Mouse (Mus musculus) midbrain, embryonic 14.5 days (tissue): ENCODE results near the gene Tmtc1. TPM values are rescaled to one million over a fixed set of nuclear protein-coding genes. Genes with fewer than 3 reads are reported as not detected.

ENCODE experiments used
- ATAC-seq: fragments of 200-750 bp; cut with Nextera tagmentation; 2 replicates; pipeline ENCODE4 v1.8.0; 2017; ENCODE audit warnings: moderate number of reproducible peaks, moderate library complexity; ENCODE audit not compliant: low FRiP score, low TSS enrichment
- DNase-seq: peaks from one replicate; pipeline ENCODE4 v3.0.0-alpha.2; 2015
- H3K27ac ChIP-seq: fragments of 300-500 bp; sonication (generic); replicated peaks from 2 replicates; pipeline ENCODE4 v1.5.1; 2014; ENCODE audit warnings: mild to moderate bottlenecking, low read depth, low read length, moderate library complexity
- H3K27me3 ChIP-seq: fragments of 300-500 bp; sonication (generic); 2 replicates; pipeline ENCODE4 v1.6.1; 2014; ENCODE audit warnings: low read length, control low read depth, mixed read lengths; ENCODE audit not compliant: control insufficient read depth, insufficient read depth
- H3K36me3 ChIP-seq: fragments of 300-500 bp; sonication (generic); 2 replicates; pipeline ENCODE4 v1.6.1; 2014; ENCODE audit warnings: low read length, control low read depth; ENCODE audit not compliant: control insufficient read depth, insufficient read depth
- H3K4me1 ChIP-seq: fragments of 300-500 bp; sonication (generic); 2 replicates; pipeline ENCODE4 v1.6.1; 2014; ENCODE audit warnings: mild to moderate bottlenecking, antibody characterized with exemption, low read length, control low read depth; ENCODE audit not compliant: control insufficient read depth, insufficient read depth
- H3K4me2 ChIP-seq: fragments of 300-500 bp; sonication (generic); 2 replicates; pipeline ENCODE4 v1.6.1; 2014; ENCODE audit warnings: mild to moderate bottlenecking, low read length, moderate library complexity
- H3K4me3 ChIP-seq: fragments of 300-500 bp; sonication (generic); replicated peaks from 2 replicates; pipeline ENCODE4 v1.5.1; 2014; ENCODE audit warnings: low read depth, low read length
- H3K9ac ChIP-seq: fragments of 300-500 bp; sonication (generic); replicated peaks from 2 replicates; pipeline ENCODE4 v1.6.1; 2014; ENCODE audit warnings: mild to moderate bottlenecking, low read length, moderate library complexity
- H3K9me3 ChIP-seq: fragments of 300-500 bp; sonication (generic); 2 replicates; pipeline ENCODE4 v1.6.1; 2016; ENCODE audit warnings: low read length, control low read depth, mixed read lengths; ENCODE audit not compliant: control insufficient read depth
- WGBS: fragments of 180-500 bp; shearing (Covaris S2); extraction: QIAGEN DNeasy Blood & Tissue Kit; methylation state at CpG from one replicate; pipeline ENCODE4 v1.1.7; 2014; 5-methylcytosine and 5-hydroxymethylcytosine counted together
- polyA plus RNA-seq: library from polyadenylated mRNA; unstranded; fragments of >200 nt; fragmentation: Nextera tagmentation; extraction: Ambion mirVana; gene quantifications from 2 replicates; pipeline ENCODE4 v1.2.1, GENCODE M21; 2014

Tmtc1 gene
- polyA plus RNA-seq, 1 experiment from 2014 or later = 3.1 TPM

DNA sequence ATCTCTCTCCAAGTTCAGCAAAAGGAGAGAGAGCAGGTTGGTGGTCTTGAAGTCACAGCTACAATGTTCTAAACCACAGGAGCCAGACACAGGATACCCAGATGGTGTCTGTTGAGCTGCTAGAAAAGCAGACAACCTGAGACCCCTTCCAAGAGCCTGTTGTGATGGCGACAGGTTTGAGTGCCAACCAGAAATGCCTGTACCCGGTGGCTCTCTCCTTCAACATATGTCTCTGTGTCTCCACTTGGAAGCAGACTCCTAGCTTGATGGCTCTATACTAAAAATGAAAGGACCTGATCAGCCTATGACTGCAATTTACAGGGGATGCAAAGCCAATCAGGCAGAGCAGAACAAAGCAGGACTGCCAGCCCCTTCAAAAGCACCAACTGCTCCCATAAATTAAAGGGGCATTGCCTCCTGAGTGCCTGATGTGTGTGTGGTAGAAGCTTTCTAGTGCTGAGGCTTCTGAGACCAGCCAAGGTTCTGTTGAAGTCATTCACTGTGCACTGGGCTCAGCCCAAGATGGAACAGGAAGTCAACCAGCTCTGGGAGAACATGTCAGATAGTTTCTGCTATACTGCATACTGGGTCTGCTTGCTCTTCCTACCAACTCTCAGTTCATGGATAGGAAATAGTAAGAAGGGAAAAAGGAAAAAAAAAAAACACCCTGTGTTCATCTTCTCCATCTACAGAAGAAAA, 37.2 kb downstream of the Tmtc1 start:
- no peak overlapping the region for H3K4me2 ChIP-seq
- H3K27ac ChIP-seq = no peak overlapping the region
- no peaks in the 10 kb centered on the region for H3K4me1 ChIP-seq
- 90% methylated on average over 2 of the region's 2 CpGs for WGBS
- DNase-seq (no peak), ATAC-seq (no peak)
- no peaks in the 10 kb centered on the region for H3K27me3 ChIP-seq
- H3K36me3 ChIP-seq = no peaks in the 10 kb centered on the region
- no peak overlapping the region for H3K9ac ChIP-seq
- no peak overlapping the region for H3K4me3 ChIP-seq
- no peaks in the 10 kb centered on the region for H3K9me3 ChIP-seq

DNA sequence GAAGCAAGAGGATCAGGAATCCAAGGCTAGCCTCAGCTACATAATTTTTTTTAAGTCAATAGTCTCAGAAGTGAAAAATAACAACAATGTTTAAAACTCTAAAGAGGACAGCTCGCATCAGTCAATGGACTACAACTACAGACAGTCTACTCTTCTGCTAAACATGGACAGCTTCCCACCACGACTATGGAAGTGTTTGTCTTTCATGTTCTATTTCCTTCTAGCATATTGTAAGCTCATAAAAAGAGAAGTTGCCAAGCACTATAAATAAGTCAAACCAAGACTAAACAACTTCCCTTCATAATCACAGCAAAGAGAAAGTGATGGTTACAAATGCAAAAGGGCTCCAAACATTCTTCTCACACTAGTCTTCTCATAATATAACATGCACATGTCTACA, 38.6 kb downstream of the Tmtc1 start:
- H3K27me3 ChIP-seq = no peaks in the 10 kb centered on the region
- 88% methylated on average over 2 of the region's 2 CpGs for WGBS
- no peak for ATAC-seq

DNA sequence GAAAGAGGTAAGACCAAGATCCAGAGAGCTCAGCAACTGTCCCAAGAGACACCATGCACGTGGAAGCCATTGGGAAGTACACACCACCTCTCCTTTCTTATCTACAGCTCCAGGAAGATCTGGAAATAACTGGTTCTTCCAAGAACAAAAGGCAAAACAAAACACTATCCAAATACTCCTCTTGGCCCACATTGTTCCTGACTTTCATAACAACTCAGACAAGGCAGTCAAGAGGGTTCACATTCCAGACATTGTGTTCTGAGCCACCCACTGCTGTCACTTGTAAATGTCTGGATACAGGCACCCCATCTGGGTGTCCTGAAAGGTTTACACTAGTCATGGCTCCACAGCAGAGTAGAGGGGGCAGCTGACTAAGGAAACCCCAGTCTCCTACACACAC, 39.7 kb downstream of the Tmtc1 start:
- Histone ChIP-seq H3K4me3 (no peak overlapping the region), H3K9ac (no peak overlapping the region), H3K36me3 (no peaks in the 10 kb centered on the region), H3K27me3 (no peaks in the 10 kb centered on the region), H3K9me3 (no peaks in the 10 kb centered on the region), H3K4me1 (no peaks in the 10 kb centered on the region), H3K27ac (no peak overlapping the region), H3K4me2 (no peak overlapping the region)
- 48% methylated on average over 1 of the region's 1 CpGs for WGBS
- DNase-seq (no peak), ATAC-seq (no peak)

More for the DNA sequence above, 38.6 kb downstream of the Tmtc1 start:
- H3K9ac ChIP-seq = no peak overlapping the region
- DNase-seq = no peak
- H3K36me3 ChIP-seq = no peaks in the 10 kb centered on the region
- H3K4me2 ChIP-seq = no peak overlapping the region
- no peak overlapping the region for H3K4me3 ChIP-seq
- no peaks in the 10 kb centered on the region for H3K4me1 ChIP-seq
- H3K27ac ChIP-seq = no peak overlapping the region
- H3K9me3 ChIP-seq = no peaks in the 10 kb centered on the region

DNA sequence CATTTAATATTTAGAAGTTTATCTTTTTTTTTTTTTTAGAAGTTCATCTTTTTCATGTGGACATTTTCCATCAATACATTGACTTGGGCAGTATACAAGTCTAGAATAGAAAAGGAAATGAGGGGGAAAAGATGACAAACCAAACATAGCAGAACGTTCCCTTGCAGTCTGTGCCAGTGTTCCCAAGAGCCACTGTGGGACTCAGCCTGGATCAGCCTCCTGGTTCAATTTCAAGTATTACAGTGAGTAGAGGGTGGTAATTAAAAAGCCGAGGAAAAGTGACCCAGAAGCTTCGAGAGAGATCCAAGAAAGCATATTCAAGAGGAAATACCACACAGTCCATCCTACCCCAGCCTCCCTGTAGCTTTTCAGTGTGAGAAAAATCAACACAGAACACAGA, 40.4 kb downstream of the Tmtc1 start:
- H3K4me2 ChIP-seq = no peak overlapping the region
- no peak overlapping the region for H3K9ac ChIP-seq
- H3K9me3 ChIP-seq = no peaks in the 10 kb centered on the region
- no peak overlapping the region for H3K4me3 ChIP-seq
- no peaks in the 10 kb centered on the region for H3K36me3 ChIP-seq
- ATAC-seq (no peak), DNase-seq (no peak)
- H3K27ac ChIP-seq = no peak overlapping the region
- no peaks in the 10 kb centered on the region for H3K27me3 ChIP-seq
- no peaks in the 10 kb centered on the region for H3K4me1 ChIP-seq
- WGBS = 79% methylated on average over 3 of the region's 3 CpGs

DNA sequence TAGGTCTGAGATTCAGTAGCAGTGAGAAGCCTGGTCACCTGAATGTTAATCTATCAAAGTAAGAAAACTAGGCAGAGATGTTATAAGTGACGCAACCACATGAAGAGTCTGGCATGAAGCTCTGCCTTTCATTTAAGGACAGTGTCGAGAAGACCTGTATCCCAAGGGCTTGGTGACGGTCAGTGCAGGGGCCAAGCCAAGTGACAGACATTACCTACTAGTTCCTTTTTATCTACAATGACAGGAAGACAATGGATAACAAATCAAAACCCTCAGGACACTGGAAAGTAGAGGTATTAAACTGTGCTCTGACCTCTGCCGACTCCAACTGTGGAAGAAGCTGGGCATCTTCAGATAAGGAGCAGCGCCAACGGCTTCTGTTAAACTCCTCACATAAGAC, 43.2 kb downstream of the Tmtc1 start:
- ATAC-seq = no peak
- no peak overlapping the region for H3K4me2 ChIP-seq

DNA sequence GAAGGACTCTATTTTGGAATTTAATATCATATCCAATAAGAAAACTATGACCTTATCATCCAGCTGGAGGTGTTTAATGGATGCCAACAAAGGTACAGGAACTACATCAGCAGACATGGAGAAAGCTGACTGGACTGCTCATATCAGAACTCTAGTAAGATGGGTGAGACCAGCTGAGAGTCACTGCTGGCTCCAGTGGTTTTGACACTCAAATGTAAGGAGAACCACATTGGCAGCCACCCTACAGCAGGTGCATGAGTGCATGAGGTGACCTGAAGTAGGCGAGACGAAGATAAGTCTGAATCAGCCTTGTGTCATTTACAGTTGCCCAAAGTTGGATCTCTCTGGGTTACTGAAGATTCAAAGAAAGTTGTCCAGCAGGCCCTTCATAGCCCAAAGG, 44.6 kb downstream of the Tmtc1 start:
- WGBS = 100% methylated on average over 2 of the region's 2 CpGs
- ATAC-seq = no peak

More for the DNA sequence above, 43.2 kb downstream of the Tmtc1 start:
- Histone ChIP-seq H3K27ac (no peak overlapping the region), H3K9me3 (no peaks in the 10 kb centered on the region), H3K9ac (no peak overlapping the region), H3K36me3 (no peaks in the 10 kb centered on the region), H3K27me3 (no peaks in the 10 kb centered on the region), H3K4me3 (no peak overlapping the region), H3K4me1 (no peaks in the 10 kb centered on the region)
- WGBS = 91% methylated on average over 6 of the region's 6 CpGs
- DNase-seq = no peak

DNA sequence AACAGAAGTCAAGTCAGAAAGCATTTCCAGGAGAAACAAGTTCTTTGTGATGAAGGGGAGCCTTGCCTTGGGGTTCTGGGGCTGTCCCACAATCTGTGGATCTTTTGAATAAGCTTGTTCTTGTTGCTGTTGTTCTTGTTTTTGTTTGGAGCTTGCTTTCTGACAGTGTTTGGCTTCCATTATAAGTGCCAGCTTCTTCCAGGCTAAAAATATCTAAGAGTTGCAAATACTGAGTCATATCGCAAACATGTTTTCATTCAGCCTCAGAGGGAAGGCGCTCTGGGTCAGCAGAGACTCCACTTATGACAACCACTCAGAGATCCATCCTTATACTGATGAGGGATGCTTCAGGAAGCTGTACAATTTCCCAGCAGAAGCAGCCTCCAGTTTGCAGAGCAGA, 45.3 kb downstream of the Tmtc1 start:
- no peaks in the 10 kb centered on the region for H3K9me3 ChIP-seq
- no peak for DNase-seq
- H3K4me3 ChIP-seq = no peak overlapping the region
- H3K27me3 ChIP-seq = no peaks in the 10 kb centered on the region
- no peak overlapping the region for H3K9ac ChIP-seq
- 97% methylated on average over 2 of the region's 2 CpGs for WGBS
- ATAC-seq = no peak
- no peaks in the 10 kb centered on the region for H3K36me3 ChIP-seq
- H3K4me2 ChIP-seq = no peak overlapping the region
- no peaks in the 10 kb centered on the region for H3K4me1 ChIP-seq
- H3K27ac ChIP-seq = no peak overlapping the region

More for the DNA sequence above, 44.6 kb downstream of the Tmtc1 start:
- Histone ChIP-seq H3K4me2 (no peak overlapping the region), H3K27me3 (no peaks in the 10 kb centered on the region), H3K9ac (no peak overlapping the region), H3K4me1 (no peaks in the 10 kb centered on the region), H3K36me3 (no peaks in the 10 kb centered on the region), H3K9me3 (no peaks in the 10 kb centered on the region), H3K27ac (no peak overlapping the region), H3K4me3 (no peak overlapping the region)
- no peak for DNase-seq

DNA sequence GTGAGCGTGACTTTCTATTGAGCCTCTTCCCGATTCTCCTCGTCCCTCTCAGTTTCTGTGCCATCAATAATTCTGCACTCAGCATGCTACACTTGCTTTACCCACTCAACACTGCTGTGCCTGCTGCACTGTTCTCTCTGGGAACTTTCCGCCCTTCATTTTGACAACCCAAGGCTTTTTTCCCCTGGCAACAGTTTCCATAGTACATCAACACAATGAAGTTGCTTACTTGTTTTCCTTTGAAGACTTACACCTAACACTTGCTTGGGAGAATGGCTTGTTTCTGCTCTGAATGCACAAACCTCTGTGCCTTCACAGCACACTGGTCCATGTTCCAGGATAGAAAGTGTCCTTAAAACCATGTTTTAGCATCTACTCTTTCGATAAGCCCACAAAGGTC, 46.9 kb downstream of the Tmtc1 start:
- H3K4me2 ChIP-seq = no peak overlapping the region
- WGBS = 74% methylated on average over 5 of the region's 5 CpGs
- no peak overlapping the region for H3K9ac ChIP-seq
- H3K9me3 ChIP-seq = no peaks in the 10 kb centered on the region
- H3K27me3 ChIP-seq = no peaks in the 10 kb centered on the region
- no peak overlapping the region for H3K4me3 ChIP-seq
- DNase-seq (no peak), ATAC-seq (no peak)
- H3K27ac ChIP-seq = no peak overlapping the region
- H3K4me1 ChIP-seq = peaks cover 7% of the 10 kb centered on the region
- H3K36me3 ChIP-seq = no peaks in the 10 kb centered on the region

DNA sequence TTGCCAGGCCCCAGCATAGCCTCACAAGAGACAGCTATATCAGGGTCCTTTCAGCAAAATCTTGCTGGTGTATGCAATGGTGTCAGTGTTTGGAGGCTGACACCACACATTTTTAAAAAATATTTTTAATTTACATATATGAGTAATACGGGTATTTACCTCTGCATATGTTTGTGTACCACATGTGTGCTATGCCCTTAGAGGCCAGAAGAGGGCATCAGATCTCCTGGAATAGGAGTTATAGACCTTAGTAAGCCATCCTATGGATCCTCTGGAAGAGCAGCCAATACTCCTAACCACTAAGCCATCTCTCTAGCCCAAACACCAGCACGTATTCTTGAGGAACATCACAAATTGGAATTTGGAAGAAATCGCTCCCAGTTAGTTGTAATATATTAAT, 48.9 kb downstream of the Tmtc1 start:
- no peak overlapping the region for H3K4me3 ChIP-seq
- no peak overlapping the region for H3K27ac ChIP-seq
- H3K9me3 ChIP-seq = no peaks in the 10 kb centered on the region
- no peaks in the 10 kb centered on the region for H3K36me3 ChIP-seq
- peaks cover 11% of the 10 kb centered on the region for H3K4me1 ChIP-seq
- no peaks in the 10 kb centered on the region for H3K27me3 ChIP-seq
- H3K9ac ChIP-seq = no peak overlapping the region
- DNase-seq (no peak), ATAC-seq (no peak)
- WGBS = 93% methylated on average over 3 of the region's 3 CpGs
- H3K4me2 ChIP-seq = no peak overlapping the region
